Mouse (Mus musculus): ENCODE data around the gene Scn7a.

- TF ChIP-seq CTCF (conservative IDR thresholded peaks at IDR 0.05; ENCODE audit: low read length): no peak
- TF ChIP-seq POU5F1 (IDR thresholded peaks at IDR 0.05; ENCODE audit: borderline replicate concordance, low read length): no peak
Observed at GRCm38 (mm10) chr2:66726878-66727584, 57.7 kb downstream of the Scn7a start.

All from E14TG2a.4 (cell line).